Mouse (Mus musculus): ENCODE measurements around the gene Nek7.

Gene Nek7

DNA sequence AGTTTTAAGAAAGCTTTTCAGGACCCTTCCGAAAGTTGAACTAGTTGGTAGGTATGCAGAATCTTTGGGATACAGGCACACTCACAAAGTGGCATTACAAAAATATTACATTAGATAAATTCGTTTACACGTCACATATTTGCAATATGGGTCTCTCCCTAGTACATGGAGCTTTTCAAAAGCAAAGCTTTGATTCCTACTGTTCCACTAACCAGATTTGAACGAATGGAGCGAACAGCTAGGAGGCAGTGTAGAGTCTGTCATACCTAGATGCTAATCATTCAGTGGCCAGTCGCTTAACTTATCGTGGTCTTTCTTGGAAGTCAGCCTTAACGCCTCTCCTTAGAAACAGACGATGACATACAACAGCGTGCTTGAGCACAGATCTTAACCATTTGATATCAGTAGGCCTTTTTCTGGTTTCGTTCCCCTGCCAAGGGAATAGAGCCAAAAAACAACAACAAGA, at the start of gene Nek7:
TSS of gene Nek7 (minus strand) at position 146 of the 466 bp plus-strand sequence.
- in situ Hi-C loops (cut with MboI, MseI): loop anchor here (10.0 kb wide), 1 partner anchor 475 kb away; no protein-coding TSS in a partner anchor

DNA sequence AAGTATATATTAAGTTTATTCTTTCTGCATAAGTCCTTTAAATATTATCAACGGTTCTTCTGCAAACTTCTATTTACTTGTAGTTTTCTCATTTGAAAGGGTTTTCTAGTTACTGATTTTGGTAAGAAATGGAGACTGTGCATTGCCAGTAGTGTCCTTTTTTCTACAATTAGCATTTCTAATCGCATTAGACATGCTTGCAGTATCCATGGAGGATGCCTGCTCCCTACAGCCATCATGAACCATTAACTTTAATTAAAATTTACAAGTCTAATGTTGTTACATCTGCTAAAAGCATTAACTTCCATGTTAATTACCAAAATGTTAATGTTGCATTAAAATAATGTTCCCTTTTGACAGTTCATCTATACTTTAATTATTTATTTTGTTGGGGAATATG, 42.4 kb upstream of the Nek7 start:
- in situ Hi-C loops (cut with MboI, MseI): no loop called here

DNA sequence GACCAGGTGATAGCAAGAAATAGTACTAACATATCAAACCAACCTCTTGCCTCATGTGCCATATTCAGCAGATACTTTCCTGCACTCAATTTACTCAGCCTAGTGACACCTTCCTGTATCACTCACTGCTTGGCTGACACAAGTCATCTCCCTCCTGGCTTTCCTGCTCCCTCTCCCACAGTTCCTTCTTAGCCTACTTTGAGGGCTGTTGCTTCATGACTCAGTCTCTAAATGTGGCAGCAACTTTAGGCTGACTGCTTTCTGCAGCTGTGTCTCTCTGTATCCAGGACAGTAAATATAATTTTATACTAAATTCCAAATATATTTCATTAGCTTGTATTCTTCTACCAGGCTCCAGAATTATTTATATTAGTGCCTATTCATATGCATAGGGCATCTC, 34.3 kb upstream of the Nek7 start:
- in situ Hi-C loops (cut with MboI, MseI): no loop called here

DNA sequence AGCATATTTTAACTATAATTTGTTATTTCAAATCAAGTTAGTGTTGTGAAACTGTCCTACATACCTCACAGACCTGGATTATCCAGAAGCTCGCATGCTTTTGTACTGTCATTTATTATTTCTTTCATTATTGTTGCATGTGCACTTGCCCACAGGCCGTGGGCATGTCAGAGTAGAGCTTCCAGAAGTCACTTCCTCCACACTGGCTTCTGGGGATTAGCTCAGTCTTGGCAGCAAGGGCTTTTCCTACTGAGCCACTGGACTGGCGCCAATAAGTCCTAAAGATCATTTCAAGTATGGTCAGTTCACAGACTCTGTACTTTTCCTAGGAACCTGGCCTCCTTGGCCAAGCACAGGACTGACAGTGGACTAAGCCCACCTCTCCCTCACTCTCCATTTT, 25.1 kb upstream of the Nek7 start:
- in situ Hi-C loops (cut with MboI, MseI): no loop called here

DNA sequence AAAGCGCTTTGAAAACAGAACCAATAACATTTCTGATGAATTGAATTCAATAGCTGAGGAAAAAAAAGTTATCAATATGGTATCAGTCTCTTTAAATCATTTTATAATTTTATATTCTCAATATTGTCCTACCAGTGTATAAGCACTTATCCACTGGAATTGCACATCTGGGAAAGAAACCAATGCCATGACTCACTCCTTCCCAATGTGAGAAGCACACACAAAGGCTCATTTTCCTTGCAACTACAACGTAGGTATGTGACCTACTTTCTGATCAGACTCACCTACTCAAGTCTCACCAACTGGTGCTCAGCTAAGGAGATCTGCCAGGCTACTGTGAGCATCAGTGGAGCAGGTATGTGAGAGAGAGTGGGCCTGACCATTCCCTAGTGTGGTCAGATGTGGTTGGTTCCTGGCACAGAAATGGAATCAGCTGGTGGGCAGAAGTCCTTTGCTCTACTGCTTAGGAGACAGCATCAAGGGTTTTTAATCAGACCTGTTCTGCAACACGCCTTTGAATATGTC, 23.4 kb upstream of the Nek7 start:
- in situ Hi-C loops (cut with MboI, MseI): no loop called here

DNA sequence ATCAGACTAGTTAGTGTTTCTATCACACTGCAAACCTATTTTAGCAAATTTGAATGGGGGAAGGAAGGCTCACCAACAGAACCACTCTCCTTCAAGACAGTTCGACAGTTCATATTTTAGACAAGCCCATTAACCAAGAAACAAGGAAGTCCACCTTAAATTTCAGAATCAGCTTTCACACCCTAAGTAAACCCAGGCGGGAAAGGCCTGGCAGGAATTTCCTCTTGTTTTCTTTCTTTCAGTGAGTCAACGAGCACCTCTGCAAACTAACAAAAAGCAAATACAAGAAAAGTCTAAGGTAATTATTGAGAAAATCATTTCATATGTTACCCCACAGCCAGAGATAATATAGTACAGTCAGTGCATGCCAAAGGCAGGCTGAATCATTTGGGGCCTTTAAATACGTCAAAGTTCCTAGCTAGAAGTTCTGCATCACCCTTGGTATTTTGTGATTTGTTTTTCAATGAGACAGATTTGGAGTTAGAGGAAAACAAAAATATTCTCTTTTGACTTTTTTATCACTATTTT, 21.1 kb upstream of the Nek7 start:
- in situ Hi-C loops (cut with MboI, MseI): no loop called here

DNA sequence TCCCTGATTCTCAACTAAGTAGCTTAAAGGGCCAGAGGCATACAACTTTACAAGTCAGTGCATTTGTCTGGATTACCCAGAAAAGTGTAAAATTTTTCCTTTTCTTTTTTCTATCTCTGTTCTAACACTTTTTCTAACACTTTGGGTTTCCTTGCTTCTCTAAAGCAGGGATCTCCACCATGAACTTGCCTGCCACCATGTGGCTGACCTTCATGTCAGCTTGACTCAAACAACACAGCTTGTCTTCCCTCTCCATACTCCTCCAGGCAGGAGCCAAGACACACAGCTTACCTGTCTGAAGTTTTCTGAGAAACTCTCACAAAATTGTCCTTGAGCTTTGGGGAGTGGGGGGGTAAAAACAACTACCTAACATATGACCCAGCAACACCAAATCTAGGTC, 17.9 kb upstream of the Nek7 start:
- in situ Hi-C loops (cut with MboI, MseI): no loop called here

DNA sequence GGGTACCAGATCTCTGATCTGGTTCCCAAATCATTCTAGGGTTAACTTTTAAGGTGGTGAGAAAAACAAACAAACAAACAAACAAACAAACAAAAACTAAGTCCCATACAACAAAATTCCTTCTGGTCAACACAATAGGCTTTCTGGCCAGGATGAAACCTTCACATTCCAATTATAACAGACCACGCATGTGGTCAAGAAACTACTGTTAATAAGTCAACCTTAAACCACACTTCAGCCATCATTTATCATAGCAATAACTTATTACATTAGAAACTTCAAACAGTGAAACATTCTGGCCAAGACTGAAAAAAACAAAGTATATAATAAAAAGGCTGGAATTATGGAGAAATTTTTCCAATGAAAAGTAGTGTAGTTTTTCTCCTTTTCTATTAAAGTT, 14.6 kb upstream of the Nek7 start:
- in situ Hi-C loops (cut with MboI, MseI): no loop called here

DNA sequence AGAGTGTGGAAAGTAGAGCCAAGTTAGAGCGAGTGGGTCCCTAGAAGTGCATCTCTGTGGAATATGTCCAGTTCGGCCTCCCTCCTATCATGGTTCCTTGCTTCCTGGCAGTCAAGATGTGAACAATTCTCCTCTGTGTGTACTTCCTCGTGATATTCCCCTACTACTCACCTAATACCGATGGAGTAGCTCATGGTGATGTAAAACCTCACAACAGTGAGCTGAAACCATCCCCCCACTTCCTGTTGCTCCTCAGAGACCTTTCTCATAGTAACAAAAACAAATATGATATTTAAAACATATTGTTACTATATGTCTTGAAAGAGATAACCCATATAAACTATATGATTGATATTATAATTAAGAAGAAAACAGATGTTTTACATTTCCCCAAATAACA, 9.0 kb upstream of the Nek7 start:
- in situ Hi-C loops (cut with MboI, MseI): loop anchor here (10.0 kb wide), 1 partner anchor 484 kb away; no protein-coding TSS in a partner anchor

DNA sequence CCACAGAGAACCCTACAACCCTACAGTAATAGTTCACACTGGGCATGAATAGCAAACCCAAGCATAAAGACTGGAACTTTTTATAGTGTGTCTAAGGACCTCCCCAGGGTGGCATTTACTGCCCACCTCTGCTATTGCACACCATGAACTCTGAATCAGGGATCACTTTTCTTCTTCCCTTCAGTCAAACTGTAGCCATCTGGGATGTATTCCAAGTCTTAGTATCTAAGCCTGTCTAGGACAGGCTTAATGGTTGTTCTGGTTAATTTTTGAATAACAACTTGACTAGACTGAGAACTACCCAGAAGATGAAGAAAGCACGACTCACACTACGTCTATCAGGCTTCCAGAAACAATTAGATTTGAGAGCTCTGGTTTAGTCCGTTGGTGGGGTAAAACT, 8.5 kb upstream of the Nek7 start:
- in situ Hi-C loops (cut with MboI, MseI): loop anchor here (10.0 kb wide), 1 partner anchor 484 kb away; no protein-coding TSS in a partner anchor

DNA sequence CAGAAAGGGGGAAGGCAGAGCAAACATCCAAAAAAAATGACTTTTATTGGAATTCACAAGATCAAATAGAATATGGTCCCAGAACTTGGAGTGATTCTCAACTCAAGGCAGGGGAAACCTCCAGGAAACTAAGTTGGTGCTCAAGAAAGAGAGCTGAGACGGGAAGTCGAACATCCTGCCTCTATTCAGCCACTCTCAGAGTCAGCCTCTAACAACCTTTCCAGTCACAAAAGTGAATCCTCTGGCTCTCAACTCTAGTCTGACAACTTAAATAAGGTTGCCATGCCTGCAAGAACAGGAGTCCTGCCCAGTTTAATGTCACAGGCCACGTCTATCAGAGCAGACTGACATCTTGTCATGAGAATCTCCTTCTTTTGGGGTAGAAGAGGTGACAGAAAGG, 7.9 kb upstream of the Nek7 start:
- in situ Hi-C loops (cut with MboI, MseI): loop anchor here (10.0 kb wide), 1 partner anchor 483 kb away; no protein-coding TSS in a partner anchor

DNA sequence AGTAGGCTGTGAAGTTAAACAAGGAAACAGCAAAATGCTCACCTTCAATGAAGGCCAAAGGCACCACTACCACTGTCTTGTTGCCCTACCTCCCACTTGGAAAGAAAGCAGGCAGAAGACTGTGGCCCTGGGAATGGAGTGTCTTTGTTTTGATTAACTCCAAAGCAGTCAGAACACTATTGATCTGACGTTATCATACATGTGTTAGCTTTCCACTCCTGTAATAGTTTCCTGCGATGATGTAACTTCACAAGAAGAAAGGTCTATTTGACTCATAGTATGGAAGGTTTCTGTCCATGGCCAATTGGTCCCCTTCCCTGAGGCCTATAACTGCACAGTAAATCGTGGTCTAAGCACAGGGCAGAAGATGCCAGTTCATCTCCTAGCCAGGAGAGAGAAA, 6.3 kb upstream of the Nek7 start:
- in situ Hi-C loops (cut with MboI, MseI): loop anchor here (10.0 kb wide), 1 partner anchor 481 kb away; no protein-coding TSS in a partner anchor

DNA sequence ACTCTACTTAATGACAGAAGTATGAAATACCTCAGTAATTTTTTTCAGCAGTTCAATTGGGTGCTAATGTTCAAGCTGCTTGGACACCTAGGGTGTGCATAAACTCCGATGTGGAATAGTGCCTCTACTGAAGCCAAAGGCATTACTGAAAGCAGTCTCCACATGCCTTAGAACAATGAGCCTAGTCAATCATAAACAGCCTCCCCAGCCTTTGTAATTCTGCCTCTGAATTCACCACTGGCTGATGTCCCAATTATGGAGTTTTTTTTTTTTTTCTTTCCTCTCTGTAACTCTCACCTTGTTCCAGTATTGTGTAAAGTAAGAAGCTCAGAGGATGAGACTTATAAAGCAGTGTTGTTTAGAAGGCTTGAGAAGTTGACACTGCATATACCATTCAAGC, 3.9 kb upstream of the Nek7 start:
- in situ Hi-C loops (cut with MboI, MseI): loop anchor here (10.0 kb wide), 1 partner anchor 479 kb away; no protein-coding TSS in a partner anchor

DNA sequence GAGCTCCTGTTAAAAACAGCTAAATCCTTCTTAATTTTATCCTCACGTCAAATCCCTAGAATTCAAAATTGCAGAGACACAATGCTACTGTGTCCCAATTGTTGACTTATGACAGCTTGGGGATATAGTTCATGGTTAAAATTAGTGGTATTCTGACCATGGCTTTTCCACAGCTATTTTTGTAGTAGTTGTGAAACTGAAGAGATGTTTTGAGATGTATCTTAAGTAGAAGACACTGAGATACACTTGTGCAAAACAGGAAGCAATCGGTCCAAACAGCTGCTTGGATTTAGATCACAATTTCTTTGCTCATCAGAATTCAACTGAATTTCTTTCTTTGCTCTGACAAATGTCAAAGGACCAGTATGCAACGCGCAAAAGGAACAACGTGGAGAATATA, 2.9 kb upstream of the Nek7 start:
- in situ Hi-C loops (cut with MboI, MseI): loop anchor here (10.0 kb wide), 1 partner anchor 478 kb away; no protein-coding TSS in a partner anchor

DNA sequence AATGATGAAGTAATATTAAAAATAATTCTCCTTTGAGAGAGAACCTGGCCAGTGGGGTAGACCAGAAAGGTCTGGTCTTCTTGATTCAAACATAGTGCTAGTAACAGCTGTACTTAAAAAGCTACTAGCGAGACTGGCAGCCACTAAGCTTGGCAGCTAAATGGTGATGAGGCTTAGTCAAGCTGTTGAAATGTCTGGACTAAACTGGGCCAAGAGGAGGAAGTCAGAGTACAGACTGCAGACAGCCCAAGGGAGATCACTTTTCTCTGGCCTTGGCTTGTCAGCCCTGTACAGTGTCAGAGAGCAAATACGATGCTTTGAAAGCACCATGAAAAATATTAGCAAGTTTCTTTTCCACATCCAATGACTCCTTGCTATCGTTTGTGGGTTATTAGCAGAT, 2.5 kb upstream of the Nek7 start:
- in situ Hi-C loops (cut with MboI, MseI): loop anchor here (10.0 kb wide), 1 partner anchor 478 kb away; no protein-coding TSS in a partner anchor

DNA sequence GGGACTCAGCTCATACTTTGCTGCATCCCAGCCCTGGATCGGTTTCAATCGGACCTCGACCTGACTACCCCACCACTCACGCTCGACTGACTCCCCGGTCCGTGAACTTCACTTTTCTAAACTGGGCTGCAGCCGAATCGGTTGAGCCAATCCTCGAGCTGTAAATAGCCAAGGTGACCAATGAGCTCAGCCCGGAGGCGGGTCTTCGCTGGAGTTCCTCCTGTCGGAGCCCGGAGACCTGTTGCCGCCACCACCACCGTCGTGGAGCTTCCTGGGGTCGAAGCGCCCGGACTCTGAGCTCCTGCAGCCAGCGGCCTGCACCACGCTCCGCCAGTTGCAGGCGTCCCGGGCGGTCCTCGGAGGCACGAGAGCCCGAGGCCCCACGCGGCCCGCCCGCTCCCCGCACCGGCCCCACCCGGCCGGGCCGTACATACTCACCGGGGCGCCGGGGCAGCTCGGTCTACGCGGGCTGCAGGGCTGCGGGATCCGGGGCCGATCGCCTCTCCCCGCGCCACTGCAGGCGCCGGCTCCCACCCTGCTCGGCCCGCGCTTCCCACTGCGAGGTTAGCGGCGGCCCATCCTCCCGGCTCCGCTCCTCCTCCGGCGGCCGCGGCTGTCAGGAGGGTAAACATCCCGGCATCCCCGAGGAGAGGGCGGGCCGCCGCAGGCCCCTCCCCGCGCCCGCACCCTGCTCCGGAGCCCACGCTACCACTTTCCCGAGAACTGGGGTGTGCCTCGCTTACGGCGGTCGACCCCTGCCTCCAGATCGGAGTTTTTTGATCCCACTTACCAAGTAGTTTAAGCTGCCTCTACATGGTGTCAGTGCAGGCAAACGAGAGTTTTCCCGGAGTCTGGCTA, 598 bp downstream of the Nek7 start:
- in situ Hi-C loops (cut with MboI, MseI): no loop called here

DNA sequence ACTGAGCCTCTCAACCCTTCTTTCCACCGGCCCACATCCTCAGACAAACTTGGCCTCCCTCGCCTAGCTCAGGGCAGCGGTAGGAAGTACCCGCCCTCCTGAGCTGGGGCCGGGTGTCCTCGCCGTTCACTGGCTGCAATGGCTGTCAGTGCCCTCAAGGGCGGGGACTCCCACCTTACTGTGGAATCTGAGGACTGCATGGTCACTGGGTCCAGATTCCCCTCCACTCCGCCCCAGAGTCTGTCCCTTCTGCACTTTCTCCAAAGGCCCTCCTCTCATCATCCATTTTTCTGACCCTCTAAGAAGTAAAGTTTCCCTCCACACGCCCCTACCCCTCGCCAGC, 2.0 kb downstream of the Nek7 start:
- in situ Hi-C loops (cut with MboI, MseI): no loop called here

DNA sequence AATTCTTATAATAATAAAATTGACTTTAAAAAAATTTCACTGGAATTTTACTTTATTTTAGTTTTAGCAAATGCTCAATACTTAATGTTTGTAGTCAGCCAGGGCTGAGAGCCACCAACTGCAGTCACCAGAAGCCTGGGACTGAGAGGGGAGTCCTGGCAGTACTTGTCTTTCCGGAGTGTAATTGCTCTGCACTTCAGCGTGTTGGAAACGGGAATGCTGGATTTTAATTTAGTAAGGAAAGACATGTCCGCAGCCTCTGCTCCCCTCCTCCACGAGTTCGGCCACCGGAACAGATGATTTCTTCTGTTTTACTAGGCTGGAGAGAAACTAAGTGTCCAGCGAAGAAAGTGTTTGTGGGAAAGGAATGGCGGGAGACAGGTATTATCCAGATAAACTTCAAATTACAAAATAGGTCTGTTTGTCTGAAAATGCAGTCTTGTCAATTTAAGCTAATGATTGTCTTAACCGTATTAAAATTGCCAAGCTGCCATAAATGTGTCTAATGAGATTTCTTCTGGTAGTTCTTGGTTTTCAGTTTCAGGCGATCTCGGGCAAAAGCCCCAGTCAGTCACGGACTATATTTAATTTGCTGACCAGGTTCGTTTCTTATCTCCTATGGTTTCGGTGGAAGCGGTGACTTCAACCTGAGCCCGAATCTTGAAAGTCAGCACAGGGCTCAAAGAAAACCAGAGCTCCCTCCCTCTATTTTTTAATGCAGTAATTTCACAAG, 2.5 kb downstream of the Nek7 start:
- in situ Hi-C loops (cut with MboI, MseI): no loop called here

DNA sequence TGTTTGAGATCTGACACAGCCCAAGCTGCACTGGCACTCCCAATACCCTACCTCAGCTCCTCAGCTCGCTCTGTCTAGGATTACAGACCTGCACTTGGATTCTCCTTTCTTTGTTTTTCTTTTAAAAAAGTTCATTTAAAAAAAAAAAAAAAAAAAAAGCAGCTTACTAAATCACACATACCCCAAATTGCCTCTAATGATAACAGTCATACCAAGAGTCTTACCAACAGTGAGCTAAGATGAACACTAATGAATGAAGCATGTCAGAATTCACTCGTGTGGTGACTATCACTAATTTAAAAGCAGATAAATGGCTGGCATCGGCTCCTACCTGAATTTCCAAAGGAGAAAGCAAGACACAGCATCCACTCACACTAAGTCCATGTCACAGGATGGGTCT, 4.6 kb downstream of the Nek7 start:
- in situ Hi-C loops (cut with MboI, MseI): no loop called here

DNA sequence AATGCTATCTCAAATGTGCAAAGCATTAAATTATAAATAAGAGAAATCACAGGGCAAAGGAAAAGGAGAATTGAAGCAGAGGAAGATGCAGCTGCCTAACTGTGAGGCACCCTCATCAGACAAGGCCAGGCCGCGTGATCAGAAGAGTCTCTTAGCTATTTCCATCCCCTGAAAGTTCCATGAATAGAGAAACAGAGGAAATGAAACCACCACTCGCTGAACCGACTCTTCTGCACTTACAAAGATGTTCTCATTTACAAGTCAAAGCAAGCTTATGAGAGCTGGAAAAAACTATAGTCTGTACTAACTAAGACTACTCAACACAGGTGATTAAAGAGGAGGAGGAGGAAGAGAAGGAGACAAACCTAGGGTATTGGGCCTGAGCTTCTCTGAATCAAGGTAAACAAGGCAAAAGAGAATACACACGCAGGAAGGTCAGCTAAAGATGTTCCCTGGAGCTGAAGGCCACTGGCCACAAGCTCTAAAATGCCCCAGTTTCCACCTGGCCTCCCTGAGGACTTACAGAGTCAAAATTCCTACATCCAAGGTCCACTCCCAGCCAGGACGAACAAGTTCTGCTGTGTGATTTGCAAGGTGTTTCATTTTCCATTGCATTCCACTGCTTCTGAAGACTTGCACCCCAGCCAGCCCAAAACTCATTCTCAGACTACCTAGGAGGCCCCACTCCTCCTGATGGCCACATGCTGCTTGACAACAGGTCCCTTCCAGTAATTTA, 5.2 kb downstream of the Nek7 start:
- in situ Hi-C loops (cut with MboI, MseI): no loop called here

DNA sequence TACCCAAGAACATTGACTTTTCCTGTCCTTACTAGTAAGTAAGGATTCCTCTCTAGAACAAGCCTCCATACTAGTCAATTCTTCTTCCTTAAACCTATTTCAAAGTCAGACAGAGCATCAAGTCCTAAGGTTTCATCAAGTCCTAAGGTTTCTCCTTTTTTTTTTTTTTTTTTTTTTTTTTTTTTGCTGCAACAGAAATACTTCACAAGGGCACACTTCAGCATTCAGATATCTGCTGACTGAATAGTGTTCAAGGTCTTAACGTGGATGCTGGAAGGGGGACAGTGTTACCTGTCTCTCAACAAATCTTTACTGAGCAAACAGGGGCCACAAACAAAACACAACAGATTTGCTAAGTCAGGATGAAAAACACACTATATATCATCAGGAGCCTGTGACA, 7.8 kb downstream of the Nek7 start:
- in situ Hi-C loops (cut with MboI, MseI): no loop called here
